Mouse (Mus musculus) C2C12 (cell line): ENCODE results near the gene Tldc2. TPM values are rescaled to one million over a fixed set of nuclear protein-coding genes. Genes with fewer than 3 reads are reported as not detected.

ENCODE experiments used
- H3K27me3 ChIP-seq: one replicate; pipeline ENCODE4 v1.6.1; 2011; ENCODE audit not compliant: control insufficient read depth, insufficient read depth, insufficient read length
- H3K36me3 ChIP-seq: one replicate; pipeline ENCODE4 v1.6.1; 2011; ENCODE audit not compliant: control insufficient read depth, insufficient read depth
- H3K4me3 ChIP-seq: one replicate; pipeline ENCODE4 v1.5.1; 2011; ENCODE audit warnings: mild to moderate bottlenecking, control low read depth; ENCODE audit not compliant: poor library complexity, insufficient read depth, severe bottlenecking
- H3K79me2 ChIP-seq: one replicate; pipeline ENCODE4 v1.6.1; 2011; ENCODE audit not compliant: control insufficient read depth, insufficient read depth
- H3K79me3 ChIP-seq: one replicate; pipeline ENCODE4 v1.6.1; 2011; ENCODE audit warnings: low read depth, control low read depth
- H3ac ChIP-seq: one replicate; pipeline ENCODE3; 2011; ENCODE audit warnings: low read depth; ENCODE audit not compliant: control insufficient read depth, insufficient read length
- CEBPB ChIP-seq: IDR thresholded peaks from one replicate; pipeline ENCODE4 v1.6.1; 2011; ENCODE audit warnings: low read depth, mild to moderate bottlenecking, control low read depth, moderate library complexity
- CTCF ChIP-seq: IDR thresholded peaks from one replicate; pipeline ENCODE4 v1.5.1; 2011; ENCODE audit not compliant: control insufficient read depth, insufficient read depth, insufficient read length
- FOSL1 ChIP-seq: IDR thresholded peaks from one replicate; pipeline ENCODE4 v1.8.0; 2011; ENCODE audit warnings: mild to moderate bottlenecking, low read length; ENCODE audit not compliant: poor library complexity, insufficient read depth, severe bottlenecking
- MAX ChIP-seq: IDR thresholded peaks from one replicate; pipeline ENCODE4 v1.6.1; 2011; ENCODE audit warnings: mild to moderate bottlenecking, control low read depth
- MYOD1 ChIP-seq: IDR thresholded peaks from one replicate; pipeline ENCODE4 v1.6.1; 2011; ENCODE audit warnings: low read depth; ENCODE audit not compliant: control insufficient read depth, insufficient read length
- MYOG ChIP-seq: IDR thresholded peaks from one replicate; pipeline ENCODE4 v1.6.1; 2011; ENCODE audit not compliant: control insufficient read depth, insufficient read length; ENCODE audit errors: extremely low read depth
- USF1 ChIP-seq: IDR thresholded peaks from one replicate; pipeline ENCODE4 v1.6.1; 2011; ENCODE audit warnings: low read depth, mild to moderate bottlenecking, control low read depth, moderate library complexity
- polyA plus RNA-seq: library from polyadenylated mRNA; unstranded; fragments of >200 nt; fragmentation: generic; extraction: Trizol; gene quantifications from one replicate; pipeline ENCODE4 v1.2.1, GENCODE M21; 2012; ENCODE audit warnings: missing spikeins

Gene Tldc2
- polyA plus RNA-seq, 1 experiment, result not detected

GRCm38 (mm10) chr2:157135014-157135413, 48.2 kb downstream of the Tldc2 start, which contains the start of gene Samhd1:
Gene Samhd1, minus strand, starts transcription at chr2:157135265.
- H3K27me3 ChIP-seq, result no peaks in the 10 kb centered on the region
- H3ac ChIP-seq, result peak within 1 kb of the TSS; percentile 84
- TF ChIP-seq MYOD1, result no peak
- peak; percentile 92 for TF ChIP-seq MAX
- TF ChIP-seq CEBPB, result peak; percentile 90
- TF ChIP-seq MYOG, result no peak
- no peak for TF ChIP-seq CTCF
- TF ChIP-seq USF1, result no peak
- no peak for TF ChIP-seq FOSL1

DNA sequence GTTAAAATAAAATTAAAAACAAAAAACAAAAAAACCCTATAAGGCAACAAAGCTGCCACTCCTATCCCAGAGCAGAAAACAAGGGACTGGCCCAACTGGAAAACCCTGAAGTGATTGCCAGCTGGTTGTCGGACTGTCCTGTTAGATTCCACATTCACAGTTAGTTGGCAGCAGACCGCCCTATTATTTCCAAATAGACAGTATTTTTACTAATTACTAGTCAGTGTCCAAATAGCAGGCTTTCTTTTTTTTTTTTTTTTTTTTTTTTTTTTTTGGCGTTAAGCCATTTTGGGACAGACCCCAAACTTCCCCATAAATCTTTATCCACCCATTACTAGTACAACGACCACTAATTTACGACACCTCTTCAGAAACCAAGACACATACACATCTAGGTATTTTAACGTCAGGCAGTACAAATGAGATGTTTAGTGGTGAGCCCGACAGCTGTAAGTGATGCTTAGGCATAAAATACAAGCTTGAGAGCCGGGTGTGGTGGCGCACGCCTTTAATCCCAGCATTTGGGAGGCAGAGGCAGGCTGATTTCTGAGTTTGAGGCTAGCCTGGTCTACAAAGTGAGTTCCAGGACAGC, 48.8 kb downstream of the Tldc2 start:
- Histone ChIP-seq H3K36me3 (no peaks in the 10 kb centered on the region), H3K79me3 (peaks cover 23% of the 10 kb centered on the region), H3K79me2 (peaks cover 42% of the 10 kb centered on the region), H3K27me3 (no peaks in the 10 kb centered on the region), H3ac (no peak overlapping the region), H3K4me3 (no peak overlapping the region)
- no peak for TF ChIP-seq MYOG
- no peak for TF ChIP-seq CEBPB
- no peak for TF ChIP-seq FOSL1
- no peak for TF ChIP-seq MYOD1
- TF ChIP-seq USF1, result no peak
- TF ChIP-seq MAX, result no peak

More at GRCm38 (mm10) chr2:157135014-157135413, 48.2 kb downstream of the Tldc2 start, which contains the start of gene Samhd1:
- Histone ChIP-seq H3K79me2 (peaks cover 48% of the 10 kb centered on the region), H3K79me3 (peaks cover 25% of the 10 kb centered on the region), H3K4me3 (peak within 1 kb of the TSS; percentile 87), H3K36me3 (no peaks in the 10 kb centered on the region)

DNA sequence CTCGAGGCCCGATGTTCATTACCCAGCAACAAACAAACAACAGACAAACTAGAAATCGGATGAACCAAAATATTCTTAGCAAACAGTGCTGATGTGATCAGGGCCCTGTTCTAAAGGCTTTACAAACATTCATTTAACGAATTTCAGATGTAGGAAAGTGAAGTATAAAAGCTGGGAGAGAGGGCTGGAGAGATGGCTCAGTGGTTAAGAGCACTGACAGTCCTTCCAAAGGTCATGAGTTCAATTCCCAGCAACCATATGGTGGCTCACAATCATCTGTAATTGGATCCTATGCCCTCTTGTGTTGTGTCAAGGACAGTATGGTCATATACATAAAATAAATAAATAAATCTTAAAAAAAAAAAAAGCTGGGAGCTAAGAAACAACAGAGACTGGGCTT, 49.3 kb downstream of the Tldc2 start:
- TF ChIP-seq MAX (no peak), MYOD1 (no peak), CEBPB (no peak), CTCF (no peak), FOSL1 (no peak), MYOG (no peak), USF1 (no peak)
- Histone ChIP-seq H3ac (no peak overlapping the region), H3K79me3 (peaks cover 21% of the 10 kb centered on the region)

GRCm38 (mm10) chr2:157136646-157137045, 49.8 kb downstream of the Tldc2 start:
- Histone ChIP-seq H3K4me3 (no peak overlapping the region), H3ac (no peak overlapping the region), H3K36me3 (no peaks in the 10 kb centered on the region), H3K27me3 (no peaks in the 10 kb centered on the region), H3K79me3 (peaks cover 20% of the 10 kb centered on the region), H3K79me2 (peaks cover 32% of the 10 kb centered on the region)
- TF ChIP-seq MAX (no peak), FOSL1 (no peak), MYOD1 (no peak), CEBPB (no peak), MYOG (no peak), USF1 (no peak), CTCF (no peak)

More for the DNA sequence above, 49.3 kb downstream of the Tldc2 start:
- Histone ChIP-seq H3K27me3 (no peaks in the 10 kb centered on the region), H3K4me3 (no peak overlapping the region), H3K79me2 (peaks cover 37% of the 10 kb centered on the region), H3K36me3 (no peaks in the 10 kb centered on the region)

- TF ChIP-seq MYOG (no peak), MAX (no peak), USF1 (peak; percentile 32), FOSL1 (no peak)
- Histone ChIP-seq H3K79me2 (peaks cover 17% of the 10 kb centered on the region), H3K4me3 (no peak overlapping the region), H3K36me3 (no peaks in the 10 kb centered on the region), H3K27me3 (no peaks in the 10 kb centered on the region), H3ac (no peak overlapping the region), H3K79me3 (peaks cover 10% of the 10 kb centered on the region)
These were observed 51.3 kb downstream of the Tldc2 start for GRCm38 (mm10) chr2:157137959-157138731.
